Mouse (Mus musculus): ENCODE measurements around the gene Oxnad1. TPM values are rescaled to one million over a fixed set of nuclear protein-coding genes. Genes with fewer than 3 reads are reported as not detected.
"Not testable (repeated sequence)": the region's sequence is repeated elsewhere in the genome, so short reads cannot be mapped to it uniquely, and the experiment has no call there.

Gene Oxnad1
- polyA plus RNA-seq, 1 experiment from 2014 or later = 17.4 TPM

- not testable (repeated sequence) for H3K9me3 ChIP-seq (ENCODE audit: control insufficient read depth, low read length); H3K4me1 ChIP-seq (replicated peaks; ENCODE audit: control insufficient read depth, insufficient read depth, low read length); H3K9ac ChIP-seq; H3K4me2 ChIP-seq (replicated peaks); H3K27me3 ChIP-seq (ENCODE audit: control insufficient read depth, insufficient read depth, low read length); H3K27ac ChIP-seq; ATAC-seq (ENCODE audit: low FRiP score); H3K36me3 ChIP-seq (replicated peaks; ENCODE audit: control insufficient read depth, insufficient read depth); DNase-seq (ENCODE audit: low spot score); H3K4me3 ChIP-seq (replicated peaks; ENCODE audit: low read length)
- WGBS = 88% methylated on average over 5 of the region's 5 CpGs
These were observed 40.1 kb downstream of the Oxnad1 start for GRCm38 (mm10) chr14:32125256-32125655.

DNA sequence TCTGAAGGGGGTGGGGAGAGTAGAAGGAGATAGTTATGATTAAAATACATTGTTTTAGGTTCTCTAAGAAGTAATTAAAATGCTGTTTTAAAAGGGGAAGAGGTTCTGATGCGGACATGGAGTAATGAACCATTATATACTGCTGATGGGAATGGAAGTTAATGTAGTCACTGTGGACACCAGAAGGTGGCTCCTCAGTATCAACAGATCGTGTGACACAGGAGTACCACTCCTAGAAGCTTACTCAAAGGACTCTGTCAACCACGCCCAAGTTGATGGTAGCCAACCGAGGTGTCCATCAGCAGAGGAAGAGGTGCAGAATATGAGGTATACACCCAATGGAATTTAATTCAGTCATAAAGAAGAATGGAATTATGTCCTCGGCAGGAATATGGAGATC lies 43.2 kb downstream of the Oxnad1 start:
- no peak for ATAC-seq (ENCODE audit: low FRiP score)
- Histone ChIP-seq H3K36me3 (replicated peaks; ENCODE audit: control insufficient read depth, insufficient read depth) (no peaks in the 10 kb centered on the region), H3K9me3 (ENCODE audit: control insufficient read depth, low read length) (no peaks in the 10 kb centered on the region), H3K4me2 (replicated peaks) (no peak overlapping the region), H3K9ac (no peak overlapping the region), H3K27ac (no peak overlapping the region), H3K4me3 (replicated peaks; ENCODE audit: low read length) (no peak overlapping the region), H3K27me3 (ENCODE audit: control insufficient read depth, insufficient read depth, low read length) (no peaks in the 10 kb centered on the region), H3K4me1 (replicated peaks; ENCODE audit: control insufficient read depth, insufficient read depth, low read length) (no peaks in the 10 kb centered on the region)
- 86% methylated on average over 5 of the region's 5 CpGs for WGBS
- DNase-seq (ENCODE audit: low spot score) = no peak

GRCm38 (mm10) chr14:32131836-32132235 lies 46.7 kb downstream of the Oxnad1 start:
- no peaks in the 10 kb centered on the region for H3K4me1 ChIP-seq (replicated peaks; ENCODE audit: control insufficient read depth, insufficient read depth, low read length)
- H3K9ac ChIP-seq = no peak overlapping the region
- H3K27ac ChIP-seq = no peak overlapping the region
- H3K36me3 ChIP-seq (replicated peaks; ENCODE audit: control insufficient read depth, insufficient read depth) = no peaks in the 10 kb centered on the region
- WGBS = 91% methylated on average over 4 of the region's 4 CpGs
- ATAC-seq (ENCODE audit: low FRiP score) (no peak), DNase-seq (ENCODE audit: low spot score) (no peak)
- H3K4me2 ChIP-seq (replicated peaks) = no peak overlapping the region
- H3K9me3 ChIP-seq (ENCODE audit: control insufficient read depth, low read length) = no peaks in the 10 kb centered on the region
- H3K27me3 ChIP-seq (ENCODE audit: control insufficient read depth, insufficient read depth, low read length) = no peaks in the 10 kb centered on the region
- H3K4me3 ChIP-seq (replicated peaks; ENCODE audit: low read length) = no peak overlapping the region

DNA sequence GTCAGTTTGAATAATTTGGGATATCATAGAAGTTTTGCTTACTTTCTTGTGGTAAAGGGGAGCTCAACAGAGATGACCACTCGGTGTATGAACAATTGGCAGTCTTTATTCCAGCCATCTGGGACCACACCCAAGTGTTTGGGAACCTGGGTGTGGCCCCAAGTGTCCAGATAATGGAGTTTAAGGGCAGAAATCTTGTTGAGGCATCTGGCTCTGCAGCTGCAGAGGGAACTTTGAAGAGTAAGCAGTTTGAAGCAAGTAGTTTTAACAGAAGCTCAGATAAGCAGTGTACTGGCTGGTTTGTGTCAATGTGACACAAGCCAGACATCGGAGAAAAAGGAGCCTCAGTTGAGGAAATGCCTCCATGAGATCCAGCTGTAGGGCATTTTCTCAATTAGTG lies 49.1 kb downstream of the Oxnad1 start:
- H3K9ac ChIP-seq = no peak overlapping the region
- no peaks in the 10 kb centered on the region for H3K9me3 ChIP-seq (ENCODE audit: control insufficient read depth, low read length)
- no peaks in the 10 kb centered on the region for H3K36me3 ChIP-seq (replicated peaks; ENCODE audit: control insufficient read depth, insufficient read depth)
- H3K4me2 ChIP-seq (replicated peaks) = no peak overlapping the region
- DNase-seq (ENCODE audit: low spot score) (no peak), ATAC-seq (ENCODE audit: low FRiP score) (no peak)
- H3K27ac ChIP-seq = no peak overlapping the region
- WGBS = 93% methylated on average over 2 of the region's 2 CpGs
- H3K27me3 ChIP-seq (ENCODE audit: control insufficient read depth, insufficient read depth, low read length) = no peaks in the 10 kb centered on the region
- no peak overlapping the region for H3K4me3 ChIP-seq (replicated peaks; ENCODE audit: low read length)
- H3K4me1 ChIP-seq (replicated peaks; ENCODE audit: control insufficient read depth, insufficient read depth, low read length) = no peaks in the 10 kb centered on the region

- not testable (repeated sequence) for H3K9ac ChIP-seq; H3K27ac ChIP-seq; DNase-seq (ENCODE audit: low spot score); H3K4me2 ChIP-seq (replicated peaks); H3K4me3 ChIP-seq (replicated peaks; ENCODE audit: low read length); H3K36me3 ChIP-seq (replicated peaks; ENCODE audit: control insufficient read depth, insufficient read depth); ATAC-seq (ENCODE audit: low FRiP score); H3K9me3 ChIP-seq (ENCODE audit: control insufficient read depth, low read length); H3K4me1 ChIP-seq (replicated peaks; ENCODE audit: control insufficient read depth, insufficient read depth, low read length); H3K27me3 ChIP-seq (ENCODE audit: control insufficient read depth, insufficient read depth, low read length)
- 68% methylated on average over 3 of the region's 3 CpGs for WGBS
These were observed 51.3 kb downstream of the Oxnad1 start for GRCm38 (mm10) chr14:32136467-32136866.

- DNase-seq (ENCODE audit: low spot score) = no peak
- H3K4me1 ChIP-seq (replicated peaks; ENCODE audit: control insufficient read depth, insufficient read depth, low read length) = no peaks in the 10 kb centered on the region
- H3K4me2 ChIP-seq (replicated peaks) = no peak overlapping the region
- H3K27me3 ChIP-seq (ENCODE audit: control insufficient read depth, insufficient read depth, low read length) = no peaks in the 10 kb centered on the region
- no peak overlapping the region for H3K27ac ChIP-seq
- H3K9ac ChIP-seq = no peak overlapping the region
- no peak overlapping the region for H3K4me3 ChIP-seq (replicated peaks; ENCODE audit: low read length)
- H3K9me3 ChIP-seq (ENCODE audit: control insufficient read depth, low read length) = no peaks in the 10 kb centered on the region
- no peak for ATAC-seq (ENCODE audit: low FRiP score)
- H3K36me3 ChIP-seq (replicated peaks; ENCODE audit: control insufficient read depth, insufficient read depth) = no peaks in the 10 kb centered on the region
- 75% methylated on average over 5 of the region's 5 CpGs for WGBS
These were observed 55.3 kb downstream of the Oxnad1 start for GRCm38 (mm10) chr14:32140359-32140965.

- no peak for ATAC-seq (ENCODE audit: low FRiP score)
- WGBS = 92% methylated on average over 5 of the region's 5 CpGs
- H3K4me2 ChIP-seq (replicated peaks) = no peak within 1 kb of the TSS
- H3K36me3 ChIP-seq (replicated peaks; ENCODE audit: control insufficient read depth, insufficient read depth) = no peaks in the 10 kb centered on the region
- DNase-seq (ENCODE audit: low spot score) = no peak
- H3K4me1 ChIP-seq (replicated peaks; ENCODE audit: control insufficient read depth, insufficient read depth, low read length) = no peaks in the 10 kb centered on the region
- no peak within 1 kb of the TSS for H3K27ac ChIP-seq
- H3K4me3 ChIP-seq (replicated peaks; ENCODE audit: low read length) = no peak within 1 kb of the TSS
- H3K9me3 ChIP-seq (ENCODE audit: control insufficient read depth, low read length) = no peaks in the 10 kb centered on the region
- no peaks in the 10 kb centered on the region for H3K27me3 ChIP-seq (ENCODE audit: control insufficient read depth, insufficient read depth, low read length)
- H3K9ac ChIP-seq = no peak within 1 kb of the TSS
These were observed 56.5 kb downstream of the Oxnad1 start, which contains the start of gene Msmb for GRCm38 (mm10) chr14:32141723-32142122. Msmb (plus strand) TSS chr14:32142023.

- no peak overlapping the region for H3K27ac ChIP-seq
- H3K9me3 ChIP-seq (ENCODE audit: control insufficient read depth, low read length) = 0 out of 2 replicates have a peak, but pooled peaks cover 9% of the 10 kb centered on the region
- DNase-seq (ENCODE audit: low spot score) = no peak
- ATAC-seq (ENCODE audit: low FRiP score) = no peak
- H3K9ac ChIP-seq = no peak overlapping the region
- no peaks in the 10 kb centered on the region for H3K4me1 ChIP-seq (replicated peaks; ENCODE audit: control insufficient read depth, insufficient read depth, low read length)
- no peak overlapping the region for H3K4me2 ChIP-seq (replicated peaks)
- no peak overlapping the region for H3K4me3 ChIP-seq (replicated peaks; ENCODE audit: low read length)
- H3K27me3 ChIP-seq (ENCODE audit: control insufficient read depth, insufficient read depth, low read length) = no peaks in the 10 kb centered on the region
- no peaks in the 10 kb centered on the region for H3K36me3 ChIP-seq (replicated peaks; ENCODE audit: control insufficient read depth, insufficient read depth)
These were observed 59.6 kb downstream of the Oxnad1 start for GRCm38 (mm10) chr14:32144734-32145133.

DNA sequence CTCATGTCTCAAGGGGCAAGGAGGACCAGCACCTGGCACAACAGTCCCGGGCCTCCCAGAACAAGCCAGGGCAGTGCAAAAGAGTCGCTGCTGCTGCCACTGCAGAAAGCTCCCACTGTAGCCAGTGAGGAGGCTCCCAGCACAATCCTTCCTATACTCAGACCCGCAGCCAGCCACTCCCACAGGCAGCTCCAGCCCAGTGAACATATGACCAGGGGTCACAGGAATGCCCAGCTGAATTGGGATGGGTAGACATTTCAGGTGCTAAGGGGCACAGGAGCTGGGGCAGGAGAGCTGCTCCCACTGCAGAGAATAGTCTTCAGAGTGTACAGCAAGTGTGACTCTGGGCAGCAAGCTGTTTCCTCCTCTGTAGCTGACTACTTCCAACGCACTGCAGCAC lies 60.2 kb downstream of the Oxnad1 start:
- H3K27me3 ChIP-seq (ENCODE audit: control insufficient read depth, insufficient read depth, low read length) = no peaks in the 10 kb centered on the region
- ATAC-seq (ENCODE audit: low FRiP score) (no peak), DNase-seq (ENCODE audit: low spot score) (no peak)
- no peak overlapping the region for H3K9ac ChIP-seq
- H3K36me3 ChIP-seq (replicated peaks; ENCODE audit: control insufficient read depth, insufficient read depth) = no peaks in the 10 kb centered on the region
- H3K4me2 ChIP-seq (replicated peaks) = no peak overlapping the region
- no peak overlapping the region for H3K27ac ChIP-seq
- H3K9me3 ChIP-seq (ENCODE audit: control insufficient read depth, low read length) = 0 out of 2 replicates have a peak, but pooled peaks cover 9% of the 10 kb centered on the region
- no peaks in the 10 kb centered on the region for H3K4me1 ChIP-seq (replicated peaks; ENCODE audit: control insufficient read depth, insufficient read depth, low read length)
- 85% methylated on average over 4 of the region's 4 CpGs for WGBS
- H3K4me3 ChIP-seq (replicated peaks; ENCODE audit: low read length) = no peak overlapping the region
